Mouse (Mus musculus) midbrain, postnatal 0 days (tissue): ENCODE results near the gene Fam241a. TPM values are rescaled to one million over a fixed set of nuclear protein-coding genes. Genes with fewer than 3 reads are reported as not detected.

Experiments
- ATAC-seq: fragments of 200-750 bp; cut with Nextera tagmentation; 2 replicates; pipeline ENCODE4 v1.8.0; 2017; ENCODE audit warnings: moderate number of reproducible peaks, mild to moderate bottlenecking, moderate TSS enrichment, moderate library complexity; ENCODE audit not compliant: low FRiP score
- DNase-seq: peaks from one replicate; pipeline ENCODE4 v3.0.0-alpha.2; 2015; ENCODE audit warnings: low spot score
- H3K27ac ChIP-seq: fragments of 300-500 bp; sonication (generic); 2 replicates; pipeline ENCODE4 v1.5.1; 2014; ENCODE audit warnings: low read depth, mild to moderate bottlenecking, low read length, mixed read lengths
- H3K27me3 ChIP-seq: fragments of 300-500 bp; sonication (generic); 2 replicates; pipeline ENCODE4 v1.6.1; 2014; ENCODE audit warnings: low read length, control low read depth, mixed read lengths; ENCODE audit not compliant: insufficient read depth
- H3K36me3 ChIP-seq: fragments of 300-500 bp; sonication (generic); 2 replicates; pipeline ENCODE4 v1.6.1; 2014; ENCODE audit warnings: low read length, control low read depth, mixed read lengths; ENCODE audit not compliant: insufficient read depth
- H3K4me1 ChIP-seq: fragments of 300-500 bp; sonication (generic); 2 replicates; pipeline ENCODE4 v1.6.1; 2014; ENCODE audit warnings: mild to moderate bottlenecking, control low read depth, antibody characterized with exemption, low read length, mixed read lengths; ENCODE audit not compliant: insufficient read depth
- H3K4me2 ChIP-seq: fragments of 300-500 bp; sonication (generic); 2 replicates; pipeline ENCODE4 v1.6.1; 2014; ENCODE audit warnings: low read depth, mild to moderate bottlenecking, low read length, mixed read lengths; ENCODE audit not compliant: poor library complexity, severe bottlenecking
- H3K4me3 ChIP-seq: fragments of 300-500 bp; sonication (generic); 2 replicates; pipeline ENCODE4 v1.5.1; 2014; ENCODE audit warnings: low read depth, mild to moderate bottlenecking, low read length, moderate library complexity
- H3K9ac ChIP-seq: fragments of 300-500 bp; sonication (generic); replicated peaks from 2 replicates; pipeline ENCODE4 v1.6.1; 2014; ENCODE audit warnings: mild to moderate bottlenecking, low read length, moderate library complexity, mixed read lengths; ENCODE audit not compliant: poor library complexity, severe bottlenecking
- H3K9me3 ChIP-seq: fragments of 300-500 bp; sonication (generic); 2 replicates; pipeline ENCODE4 v1.6.1; 2016; ENCODE audit warnings: low read length, control low read depth
- CTCF ChIP-seq: IDR thresholded peaks from 2 replicates; pipeline ENCODE4 v1.5.1; 2016; ENCODE audit warnings: antibody characterized with exemption, mild to moderate bottlenecking
- WGBS: fragments of 180-500 bp; shearing (Covaris S2); extraction: QIAGEN DNeasy Blood & Tissue Kit; methylation state at CpG from one replicate; pipeline ENCODE4 v1.1.7; 2014; 5-methylcytosine and 5-hydroxymethylcytosine counted together
- polyA plus RNA-seq: library from polyadenylated mRNA; unstranded; fragments of >200 nt; fragmentation: Nextera tagmentation; extraction: Ambion mirVana; gene quantifications from 2 replicates; pipeline ENCODE4 v1.2.1, GENCODE M21; 2015
- total RNA-seq: library from RNA; depleted of rRNA; stranded (reverse); fragments of >200 nt; gene quantifications from 2 replicates; pipeline ENCODE4 v1.2.3, GENCODE M21; 2014

Gene Fam241a
- total and polyA plus RNA-seq, 2 experiments from 2014 or later: 4.7 to 7.9 TPM

DNA sequence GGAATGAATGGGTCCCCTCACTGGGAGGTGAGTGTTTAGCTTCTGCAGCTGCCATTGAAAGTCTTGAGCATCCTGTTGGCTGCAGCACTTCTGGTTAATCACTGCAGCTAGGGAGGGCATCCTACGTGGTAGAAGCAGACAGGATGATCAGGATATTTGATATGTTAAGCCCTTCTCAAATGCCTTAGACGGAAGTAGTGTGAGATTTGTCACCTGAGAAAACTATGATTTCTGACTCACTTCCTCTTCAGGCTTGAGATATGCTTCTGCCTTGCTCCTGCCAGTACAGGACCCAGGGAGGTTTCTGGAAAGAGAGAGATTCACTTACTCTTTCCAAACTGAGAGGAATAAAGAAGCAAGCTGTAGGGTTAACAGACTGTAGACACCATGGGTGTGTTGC lies 27.1 kb upstream of the Fam241a start:
- no peaks in the 10 kb centered on the region for H3K27me3 ChIP-seq
- DNase-seq (no peak), ATAC-seq (no peak)
- no peak overlapping the region for H3K4me2 ChIP-seq
- H3K4me1 ChIP-seq: no peaks in the 10 kb centered on the region
- WGBS: 74% methylated on average over 2 of the region's 2 CpGs
- H3K4me3 ChIP-seq: no peak overlapping the region
- no peaks in the 10 kb centered on the region for H3K36me3 ChIP-seq
- H3K9me3 ChIP-seq: no peaks in the 10 kb centered on the region
- no peak for TF ChIP-seq CTCF
- H3K27ac ChIP-seq: no peak overlapping the region
- H3K9ac ChIP-seq: no peak overlapping the region

DNA sequence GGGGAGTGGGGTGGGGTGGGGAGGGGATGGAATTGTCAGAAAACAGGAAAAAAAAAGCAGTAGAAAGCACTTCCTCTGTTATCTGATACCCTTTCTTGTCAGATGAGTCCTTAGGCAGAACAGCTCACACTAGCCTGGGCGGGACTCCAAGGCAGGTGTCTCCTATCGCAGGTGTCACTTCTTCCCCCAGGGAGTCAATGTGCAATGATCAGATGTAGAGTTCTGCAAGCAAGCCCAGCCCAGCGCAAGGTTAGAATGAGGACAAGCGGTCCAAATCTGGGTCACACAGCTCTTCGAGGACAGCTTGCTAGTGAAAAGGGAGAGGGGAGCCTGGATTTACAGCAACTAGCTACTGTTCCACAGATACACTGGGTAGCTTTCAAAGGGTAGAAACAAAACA lies 26.0 kb upstream of the Fam241a start:
- DNase-seq (no peak), ATAC-seq (no peak)
- TF ChIP-seq CTCF: no peak
- Histone ChIP-seq H3K27ac (no peak overlapping the region), H3K4me3 (no peak overlapping the region), H3K9ac (no peak overlapping the region), H3K4me1 (no peaks in the 10 kb centered on the region), H3K9me3 (no peaks in the 10 kb centered on the region), H3K27me3 (no peaks in the 10 kb centered on the region), H3K4me2 (no peak overlapping the region), H3K36me3 (no peaks in the 10 kb centered on the region)
- 82% methylated on average over 5 of the region's 5 CpGs for WGBS

- Histone ChIP-seq H3K27ac (no peak overlapping the region), H3K4me1 (no peaks in the 10 kb centered on the region), H3K4me3 (no peak overlapping the region), H3K4me2 (no peak overlapping the region), H3K9ac (no peak overlapping the region), H3K27me3 (no peaks in the 10 kb centered on the region), H3K9me3 (no peaks in the 10 kb centered on the region), H3K36me3 (no peaks in the 10 kb centered on the region)
- no peak for TF ChIP-seq CTCF
- DNase-seq (no peak), ATAC-seq (no peak)
- WGBS: 83% methylated on average over 9 of the region's 9 CpGs
Measured at GRCm38 (mm10) chr3:127917999-127918661, 22.0 kb upstream of the Fam241a start.

GRCm38 (mm10) chr3:127917549-127917948 lies 21.4 kb upstream of the Fam241a start:
- H3K27me3 ChIP-seq: no peaks in the 10 kb centered on the region
- H3K27ac ChIP-seq: no peak overlapping the region
- H3K4me3 ChIP-seq: no peak overlapping the region
- ATAC-seq (no peak), DNase-seq (no peak)
- H3K9me3 ChIP-seq: no peaks in the 10 kb centered on the region
- H3K4me1 ChIP-seq: no peaks in the 10 kb centered on the region
- 88% methylated on average over 3 of the region's 3 CpGs for WGBS
- H3K36me3 ChIP-seq: no peaks in the 10 kb centered on the region
- no peak overlapping the region for H3K9ac ChIP-seq
- TF ChIP-seq CTCF: no peak
- no peak overlapping the region for H3K4me2 ChIP-seq

- 88% methylated on average over 3 of the region's 3 CpGs for WGBS
- no peak overlapping the region for H3K9ac ChIP-seq
- H3K36me3 ChIP-seq: no peaks in the 10 kb centered on the region
- no peak for TF ChIP-seq CTCF
- H3K4me1 ChIP-seq: no peaks in the 10 kb centered on the region
- H3K4me3 ChIP-seq: no peak overlapping the region
- ATAC-seq (no peak), DNase-seq (no peak)
- no peak overlapping the region for H3K27ac ChIP-seq
- H3K9me3 ChIP-seq: no peaks in the 10 kb centered on the region
- H3K4me2 ChIP-seq: no peak overlapping the region
- H3K27me3 ChIP-seq: no peaks in the 10 kb centered on the region
Measured at GRCm38 (mm10) chr3:127915656-127916334, 19.7 kb upstream of the Fam241a start.
